Mouse (Mus musculus) stomach, embryonic 16.5 days (tissue): ENCODE data around the gene Urad. TPM values are rescaled to one million over a fixed set of nuclear protein-coding genes. Genes with fewer than 3 reads are reported as not detected.

ENCODE experiments used
- ATAC-seq: fragments of 200-750 bp; cut with Nextera tagmentation; 2 replicates; pipeline ENCODE4 v1.8.0; 2017; ENCODE audit warnings: moderate number of reproducible peaks, moderate TSS enrichment; ENCODE audit not compliant: insufficient read depth, low FRiP score
- H3K27ac ChIP-seq: fragments of 300-500 bp; sonication (generic); 2 replicates; pipeline ENCODE4 v1.5.1; 2014; ENCODE audit warnings: low read length
- H3K27me3 ChIP-seq: fragments of 300-500 bp; sonication (generic); 2 replicates; pipeline ENCODE4 v1.6.1; 2014; ENCODE audit warnings: low read length, control low read depth, mixed read lengths; ENCODE audit not compliant: control insufficient read depth, insufficient read depth
- H3K36me3 ChIP-seq: fragments of 300-500 bp; sonication (generic); 2 replicates; pipeline ENCODE4 v1.6.1; 2014; ENCODE audit warnings: low read length; ENCODE audit not compliant: control insufficient read depth, insufficient read depth
- H3K4me1 ChIP-seq: fragments of 300-500 bp; sonication (generic); 2 replicates; pipeline ENCODE4 v1.6.1; 2014; ENCODE audit warnings: low read length, control low read depth, mixed read lengths; ENCODE audit not compliant: control insufficient read depth, insufficient read depth
- H3K4me2 ChIP-seq: fragments of 300-500 bp; sonication (generic); 2 replicates; pipeline ENCODE4 v1.6.1; 2014; ENCODE audit warnings: low read depth, low read length, mixed read lengths
- H3K4me3 ChIP-seq: fragments of 300-500 bp; sonication (generic); replicated peaks from 2 replicates; pipeline ENCODE4 v1.5.1; 2014; ENCODE audit warnings: mild to moderate bottlenecking, low read length
- H3K9ac ChIP-seq: fragments of 300-500 bp; sonication (generic); 2 replicates; pipeline ENCODE4 v1.6.1; 2014; ENCODE audit warnings: low read length
- H3K9me3 ChIP-seq: fragments of 300-500 bp; sonication (generic); replicated peaks from 2 replicates; pipeline ENCODE4 v1.6.1; 2016; ENCODE audit warnings: low read length, control low read depth; ENCODE audit not compliant: control insufficient read depth
- WGBS: fragments of 180-500 bp; shearing (Covaris S2); extraction: QIAGEN DNeasy Blood & Tissue Kit; methylation state at CpG from one replicate; pipeline ENCODE4 v1.1.7; 2014; 5-methylcytosine and 5-hydroxymethylcytosine counted together
- polyA plus RNA-seq: library from polyadenylated mRNA; unstranded; fragments of >200 nt; fragmentation: Nextera tagmentation; extraction: Ambion mirVana; gene quantifications from 2 replicates; pipeline ENCODE4 v1.2.1, GENCODE M21; 2015

The Urad gene
- polyA plus RNA-seq, 1 experiment from 2014 or later = not detected

GRCm38 (mm10) chr5:147354985-147355384 is 32.7 kb upstream of the Urad start:
- Histone ChIP-seq H3K4me3 (no peak overlapping the region), H3K9me3 (no peaks in the 10 kb centered on the region), H3K9ac (no peak overlapping the region), H3K27me3 (no peaks in the 10 kb centered on the region), H3K4me2 (no peak overlapping the region), H3K36me3 (no peaks in the 10 kb centered on the region), H3K4me1 (no peaks in the 10 kb centered on the region), H3K27ac (no peak overlapping the region)
- ATAC-seq = no peak
- WGBS = 73% methylated on average over 8 of the region's 8 CpGs

- Histone ChIP-seq H3K9me3 (no peaks in the 10 kb centered on the region), H3K36me3 (no peaks in the 10 kb centered on the region), H3K27me3 (no peaks in the 10 kb centered on the region), H3K4me3 (no peak overlapping the region), H3K4me2 (no peak overlapping the region), H3K27ac (no peak overlapping the region), H3K4me1 (no peaks in the 10 kb centered on the region), H3K9ac (no peak overlapping the region)
- ATAC-seq = no peak
- WGBS = 61% methylated on average over 17 of the region's 17 CpGs
Observed at GRCm38 (mm10) chr5:147354161-147354780, 32.0 kb upstream of the Urad start.

GRCm38 (mm10) chr5:147351931-147352330 is 29.7 kb upstream of the Urad start:
- H3K9me3 ChIP-seq = no peaks in the 10 kb centered on the region
- H3K36me3 ChIP-seq = no peaks in the 10 kb centered on the region
- no peaks in the 10 kb centered on the region for H3K27me3 ChIP-seq
- no peak overlapping the region for H3K4me2 ChIP-seq
- H3K27ac ChIP-seq = no peak overlapping the region
- no peak overlapping the region for H3K4me3 ChIP-seq
- ATAC-seq = no peak
- WGBS = 85% methylated on average over 8 of the region's 8 CpGs
- no peak overlapping the region for H3K9ac ChIP-seq
- H3K4me1 ChIP-seq = no peaks in the 10 kb centered on the region

- Histone ChIP-seq H3K9ac (no peak overlapping the region), H3K4me2 (no peak overlapping the region), H3K4me3 (no peak overlapping the region), H3K4me1 (no peaks in the 10 kb centered on the region), H3K27me3 (no peaks in the 10 kb centered on the region), H3K27ac (no peak overlapping the region), H3K9me3 (no peaks in the 10 kb centered on the region), H3K36me3 (no peaks in the 10 kb centered on the region)
- no peak for ATAC-seq
- 80% methylated on average over 1 of the region's 1 CpGs for WGBS
Observed at GRCm38 (mm10) chr5:147345981-147346380, 23.7 kb upstream of the Urad start.

- WGBS = 77% methylated on average over 10 of the region's 10 CpGs
- H3K4me1 ChIP-seq = no peaks in the 10 kb centered on the region
- no peak overlapping the region for H3K4me2 ChIP-seq
- H3K9ac ChIP-seq = no peak overlapping the region
- no peaks in the 10 kb centered on the region for H3K27me3 ChIP-seq
- no peaks in the 10 kb centered on the region for H3K9me3 ChIP-seq
- no peaks in the 10 kb centered on the region for H3K36me3 ChIP-seq
- H3K27ac ChIP-seq = no peak overlapping the region
- H3K4me3 ChIP-seq = no peak overlapping the region
- no peak for ATAC-seq
Observed at GRCm38 (mm10) chr5:147343904-147344303, 21.7 kb upstream of the Urad start.

GRCm38 (mm10) chr5:147342901-147343300 is 20.7 kb upstream of the Urad start:
- Histone ChIP-seq H3K4me3 (no peak overlapping the region), H3K4me1 (no peaks in the 10 kb centered on the region), H3K27ac (no peak overlapping the region), H3K27me3 (no peaks in the 10 kb centered on the region), H3K9me3 (no peaks in the 10 kb centered on the region), H3K9ac (no peak overlapping the region), H3K4me2 (no peak overlapping the region), H3K36me3 (no peaks in the 10 kb centered on the region)
- ATAC-seq = no peak
- WGBS = 83% methylated on average over 6 of the region's 6 CpGs

- no peaks in the 10 kb centered on the region for H3K4me1 ChIP-seq
- no peaks in the 10 kb centered on the region for H3K36me3 ChIP-seq
- WGBS = 25% methylated on average over 13 of the region's 13 CpGs
- H3K4me2 ChIP-seq = no peak overlapping the region
- H3K27ac ChIP-seq = no peak overlapping the region
- H3K27me3 ChIP-seq = no peaks in the 10 kb centered on the region
- H3K9me3 ChIP-seq = no peaks in the 10 kb centered on the region
- H3K4me3 ChIP-seq = no peak overlapping the region
- H3K9ac ChIP-seq = no peak overlapping the region
- ATAC-seq = no peak
Observed at GRCm38 (mm10) chr5:147340741-147341414, 18.6 kb upstream of the Urad start.

- Histone ChIP-seq H3K9ac (no peak overlapping the region), H3K27me3 (no peaks in the 10 kb centered on the region), H3K4me2 (no peak overlapping the region), H3K27ac (no peak overlapping the region), H3K4me1 (no peaks in the 10 kb centered on the region), H3K9me3 (no peaks in the 10 kb centered on the region), H3K4me3 (no peak overlapping the region), H3K36me3 (no peaks in the 10 kb centered on the region)
- WGBS = 74% methylated on average over 11 of the region's 11 CpGs
- ATAC-seq = no peak
Observed at GRCm38 (mm10) chr5:147339560-147339959, 17.3 kb upstream of the Urad start.

- no peak overlapping the region for H3K9ac ChIP-seq
- H3K4me2 ChIP-seq = no peak overlapping the region
- no peak for ATAC-seq
- WGBS = 59% methylated on average over 9 of the region's 9 CpGs
- H3K4me3 ChIP-seq = no peak overlapping the region
- H3K27ac ChIP-seq = no peak overlapping the region
- H3K9me3 ChIP-seq = no peaks in the 10 kb centered on the region
- H3K36me3 ChIP-seq = no peaks in the 10 kb centered on the region
- no peaks in the 10 kb centered on the region for H3K4me1 ChIP-seq
- no peaks in the 10 kb centered on the region for H3K27me3 ChIP-seq
Observed at GRCm38 (mm10) chr5:147338967-147339366, 16.7 kb upstream of the Urad start.
